Mouse (Mus musculus) lung, postnatal 4 days (tissue): Measurements from ENCODE around the gene Jrkl.

Source experiments
- DNase-seq, 2 experiments: peaks; one replicate each; pipeline ENCODE4 v3.0.0; 2021

The Jrkl gene

DNA sequence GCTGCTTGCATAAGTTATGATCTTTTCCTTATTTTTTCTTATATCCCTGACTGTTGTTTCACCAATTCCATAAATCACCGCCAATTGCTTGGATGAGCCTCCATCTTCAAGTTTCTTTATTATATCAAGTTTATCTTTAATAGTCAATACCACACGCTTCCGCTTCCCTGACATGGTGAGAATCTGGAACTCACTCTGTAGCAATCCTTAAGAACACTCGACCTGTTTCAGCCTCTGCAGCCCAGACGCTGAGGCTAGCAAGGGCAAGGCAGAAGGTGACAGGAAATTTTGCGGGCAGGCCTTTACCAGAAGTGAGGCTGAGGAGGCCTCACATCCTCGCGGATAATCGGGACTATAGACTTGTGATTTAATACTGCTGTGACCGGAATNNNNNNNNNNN lies at the start of gene Jrkl:
Jrkl (minus strand) TSS at position 349 of the 400 bp plus-strand sequence.
- peak; percentile 38 to 56 for DNase-seq

DNA sequence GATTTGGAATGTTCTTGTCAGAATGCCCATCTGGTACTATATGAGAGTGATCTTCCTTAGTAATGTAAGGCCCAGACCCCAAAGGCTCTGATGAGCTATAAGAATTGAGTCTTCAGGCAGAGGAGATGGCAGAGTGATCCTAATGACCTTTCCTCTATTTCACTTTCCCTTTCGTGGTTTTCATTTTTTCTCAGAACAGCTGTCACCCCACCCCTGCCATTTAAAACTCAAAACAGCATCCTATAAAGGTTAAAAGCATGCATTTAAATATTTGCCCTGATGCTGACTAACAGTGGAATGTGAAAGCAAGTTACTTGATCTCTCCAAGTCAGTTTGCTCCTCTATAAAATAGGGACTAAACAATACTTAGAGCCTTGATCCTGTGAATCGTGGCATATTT lies 41.9 kb upstream of the Jrkl start:
- no peak for DNase-seq

DNA sequence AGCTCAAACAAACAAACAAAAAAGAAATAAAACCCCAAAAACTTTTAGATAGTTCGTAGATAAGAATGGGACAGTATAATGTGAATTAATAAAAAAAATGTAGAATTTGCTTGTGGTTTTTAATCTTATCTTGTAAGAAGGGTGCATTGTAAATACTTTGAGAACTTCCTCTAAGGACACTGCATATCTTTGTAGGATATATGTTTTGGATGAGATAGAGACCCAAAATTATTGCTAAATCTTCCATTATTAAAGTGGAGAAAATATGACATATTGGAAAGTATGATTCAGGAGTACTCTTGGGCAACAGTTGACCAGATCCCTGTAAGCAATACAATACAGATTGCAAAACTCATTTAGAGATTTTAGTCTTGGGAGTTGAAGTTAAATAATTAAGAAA lies 27.6 kb upstream of the Jrkl start:
- no peak for DNase-seq

DNA sequence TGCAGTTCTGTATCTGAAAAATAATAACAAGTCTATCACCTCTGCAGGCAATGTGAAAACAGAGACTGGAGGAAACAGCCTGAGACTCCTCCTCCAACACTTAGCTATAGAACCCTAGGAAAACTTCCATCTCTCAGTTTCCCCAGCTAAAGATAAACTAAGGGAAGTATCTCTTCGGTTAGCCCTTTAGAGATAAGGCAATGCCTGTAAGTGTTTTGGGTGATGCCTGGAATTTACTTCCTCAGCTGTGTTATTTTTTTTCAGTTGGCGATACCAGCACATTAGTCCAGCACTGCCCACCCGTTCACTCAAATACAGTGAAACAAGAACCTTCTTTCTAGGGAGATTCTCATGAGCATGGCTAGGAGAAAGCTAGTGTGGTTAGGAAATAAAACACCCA lies 15.4 kb upstream of the Jrkl start:
- DNase-seq: no peak

DNA sequence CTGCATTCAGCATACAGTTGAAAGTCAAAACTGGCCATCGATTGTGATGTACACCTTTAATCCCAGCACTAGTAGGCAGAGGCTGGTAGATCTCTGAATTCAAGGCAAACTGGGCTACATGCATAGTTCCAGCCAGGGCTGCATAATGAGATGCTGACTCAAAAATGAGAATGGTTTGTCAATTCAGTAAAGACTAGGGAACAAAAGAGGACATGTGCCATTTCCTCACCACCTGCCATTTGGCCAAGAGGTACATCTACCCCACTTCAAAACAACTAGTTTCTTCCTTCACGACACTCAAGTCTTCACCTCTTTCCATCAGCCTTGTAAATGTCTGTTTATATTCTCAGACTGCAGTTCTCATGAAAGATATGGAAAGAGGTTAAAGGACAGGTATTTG lies 12.5 kb upstream of the Jrkl start:
- DNase-seq: no peak

DNA sequence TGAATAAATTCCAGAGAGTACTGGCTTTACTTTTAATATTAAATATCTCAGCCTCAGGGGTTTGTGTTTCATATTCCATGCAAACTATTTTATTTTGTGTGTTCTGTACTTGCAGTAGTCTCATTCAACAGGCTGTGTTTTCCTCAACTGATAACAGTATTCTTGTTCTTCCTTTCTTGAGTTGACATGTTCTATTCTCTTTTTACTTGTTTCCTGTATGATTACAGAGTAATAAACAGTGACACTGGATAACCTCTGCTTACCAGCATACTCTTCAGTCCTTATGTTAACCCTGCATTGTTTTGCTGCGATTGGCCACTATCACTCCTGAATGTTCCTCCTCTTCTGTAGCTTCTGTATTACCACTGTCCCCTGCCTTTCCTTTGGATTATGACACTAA lies 11.1 kb upstream of the Jrkl start:
- no peak for DNase-seq

DNA sequence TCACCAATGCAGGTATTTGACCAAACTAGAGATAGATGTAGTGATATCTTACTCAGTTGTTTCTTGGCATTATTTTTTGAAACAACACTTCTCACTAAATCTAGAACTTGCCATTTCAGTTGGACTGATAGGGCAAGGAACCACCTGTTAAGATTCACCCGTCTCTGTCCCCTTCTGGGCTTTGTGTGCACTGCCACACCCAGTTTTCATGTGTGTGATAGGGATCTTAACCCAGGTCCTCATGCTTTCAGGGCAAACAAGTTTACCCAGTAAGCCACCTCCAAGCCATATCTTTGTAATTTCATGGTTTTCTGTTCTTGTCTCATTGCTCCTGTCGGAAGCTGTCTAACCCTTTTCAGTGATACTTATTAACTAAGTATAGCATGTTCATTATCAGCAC lies 5.6 kb upstream of the Jrkl start:
- no peak for DNase-seq

DNA sequence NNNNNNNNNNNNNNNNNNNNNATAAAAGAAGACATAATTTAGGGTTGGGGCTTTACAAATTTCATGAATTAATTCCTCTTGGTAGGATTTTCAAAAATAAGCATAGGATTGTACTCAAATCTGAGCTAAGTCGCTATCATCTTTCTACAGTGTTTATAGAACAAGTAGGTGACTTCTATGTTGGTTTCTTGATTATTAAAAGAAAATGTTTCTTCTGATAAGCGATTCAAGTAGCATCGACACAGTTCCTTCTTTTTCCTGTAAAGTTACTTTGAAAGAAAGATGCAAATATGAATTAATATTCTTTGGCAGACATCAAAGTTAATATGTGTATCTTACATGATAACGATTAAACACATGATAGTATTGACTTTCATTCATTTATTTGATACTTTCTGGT lies 2.5 kb upstream of the Jrkl start:
- no peak for DNase-seq

DNA sequence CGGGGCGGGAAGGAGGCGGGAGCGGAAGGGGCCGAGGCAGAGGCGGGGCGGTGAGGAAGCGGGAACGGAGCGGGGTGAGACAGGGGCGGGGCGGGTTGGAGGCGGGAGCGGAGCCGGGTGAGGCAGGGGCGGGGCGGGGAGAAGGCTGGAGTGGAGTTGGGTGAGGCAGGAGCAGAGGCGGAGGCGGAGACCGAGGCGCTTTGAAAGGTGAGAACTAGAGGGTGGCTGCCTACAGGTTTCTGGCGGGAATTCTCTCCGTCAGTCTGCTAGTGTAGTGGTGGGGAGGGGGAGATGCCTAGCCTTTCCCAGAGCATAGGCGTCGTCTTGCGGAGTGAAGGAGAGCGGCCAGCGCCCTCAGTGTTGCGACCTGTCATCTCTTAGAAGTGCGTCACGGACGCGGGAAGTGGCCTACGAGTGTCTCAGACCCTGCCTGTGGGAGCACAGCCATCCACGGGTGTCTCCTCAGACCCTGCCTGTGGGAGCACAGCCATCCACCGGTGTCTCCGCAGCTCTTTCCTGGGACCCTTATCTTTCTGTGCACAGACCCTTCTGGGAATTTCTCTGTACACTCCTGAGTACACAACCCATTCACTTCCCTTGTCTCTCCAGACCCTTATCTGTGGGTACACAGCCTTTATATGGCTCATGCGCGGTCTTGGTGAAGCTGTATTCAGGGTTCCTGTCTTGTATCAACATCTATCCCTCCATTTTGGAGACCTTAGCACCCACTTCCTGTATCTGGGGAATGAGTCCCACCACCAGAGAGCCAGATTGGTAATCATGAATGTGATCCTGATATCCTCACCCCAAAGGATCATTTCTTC lies 1.4 kb upstream of the Jrkl start, which contains the start of gene Ccdc82:
Ccdc82 (plus strand) TSS at position 141 of the 824 bp plus-strand sequence.
- DNase-seq: peak; percentile 93 to 95

DNA sequence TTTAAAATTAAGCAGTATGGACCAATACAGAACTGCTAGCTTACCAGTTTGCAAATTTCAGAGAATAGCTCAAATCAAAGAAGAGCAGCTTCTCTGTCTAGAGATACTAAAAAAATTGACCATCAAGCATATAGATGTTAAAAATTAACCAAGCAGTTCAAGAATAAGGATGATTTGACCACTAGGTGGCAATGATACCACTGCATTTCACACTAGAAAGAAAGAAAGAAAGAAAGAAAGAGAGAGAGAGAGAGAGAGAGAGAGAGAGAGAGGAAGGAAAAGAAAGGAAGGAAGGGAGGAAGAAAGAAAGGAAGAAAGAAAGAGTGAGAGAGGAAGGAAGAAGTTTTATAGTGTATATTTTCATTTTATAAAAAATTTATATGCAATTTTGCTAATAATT lies 3.3 kb downstream of the Jrkl start:
- DNase-seq: no peak

DNA sequence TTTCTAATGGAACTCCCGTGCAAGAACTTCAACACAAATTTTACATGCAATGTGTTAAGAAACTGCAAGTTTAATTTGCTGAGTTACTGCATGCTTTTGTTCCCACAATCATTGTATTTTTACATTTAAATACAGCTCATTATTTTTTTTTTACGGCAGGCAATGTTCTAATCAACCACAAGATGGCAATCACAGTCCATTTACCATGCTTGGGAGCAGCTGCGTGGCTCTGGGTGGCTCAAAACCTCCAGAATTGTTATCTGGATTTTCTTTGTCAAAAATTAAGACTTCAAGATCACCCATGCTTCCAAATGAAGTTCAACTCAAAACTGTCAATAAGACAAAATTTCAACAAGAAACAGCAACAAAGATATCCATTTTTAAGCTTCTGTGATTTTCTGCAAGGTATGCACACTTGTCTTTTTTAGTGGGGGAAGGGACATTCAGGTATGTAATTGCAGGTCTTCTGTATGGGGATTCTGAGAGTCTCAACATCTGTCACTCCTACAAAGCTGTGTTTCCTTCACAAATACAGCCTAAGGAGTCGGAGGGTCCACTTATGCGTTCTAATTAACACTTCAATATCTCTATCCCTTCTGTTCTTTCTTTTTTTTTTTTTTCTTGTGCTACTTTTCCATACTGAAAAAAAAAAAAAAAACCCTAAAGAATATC lies 13.9 kb downstream of the Jrkl start:
- DNase-seq: peak in 1 of 2 experiments; percentile 22

DNA sequence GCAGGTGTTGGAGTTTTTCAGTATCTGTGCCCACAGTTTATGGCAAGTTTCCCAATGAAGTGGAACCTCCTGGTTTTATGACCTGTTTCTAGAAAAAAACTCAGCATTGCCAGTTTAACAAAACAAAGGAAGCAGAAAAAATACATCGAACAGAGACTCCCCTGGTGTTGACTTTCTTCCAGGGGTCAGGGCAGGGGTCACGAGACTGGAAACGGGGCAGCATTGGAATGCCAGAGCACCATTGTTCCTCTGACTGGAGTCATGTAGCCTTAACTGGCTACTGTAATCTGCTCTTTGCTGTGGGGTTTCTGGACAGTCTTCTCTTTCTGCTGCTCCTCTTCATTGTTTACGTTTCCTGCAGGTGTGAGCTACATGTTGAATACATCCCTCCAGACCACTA lies 15.1 kb downstream of the Jrkl start:
- DNase-seq: no peak

DNA sequence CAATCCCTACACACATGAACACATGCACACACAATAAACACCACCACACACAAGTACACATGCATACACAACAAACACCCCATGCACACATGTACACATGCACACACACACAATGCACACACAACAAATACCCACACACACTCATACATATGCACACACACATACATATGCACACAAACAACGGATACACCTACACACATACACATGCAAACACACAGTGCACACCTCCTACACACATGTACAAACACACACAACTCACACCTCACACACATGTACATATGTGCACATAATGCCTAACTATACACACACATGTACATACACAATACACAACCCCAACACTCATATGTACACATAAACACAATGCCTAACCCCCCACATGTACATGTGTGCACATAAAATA lies 19.8 kb downstream of the Jrkl start:
- no peak for DNase-seq

DNA sequence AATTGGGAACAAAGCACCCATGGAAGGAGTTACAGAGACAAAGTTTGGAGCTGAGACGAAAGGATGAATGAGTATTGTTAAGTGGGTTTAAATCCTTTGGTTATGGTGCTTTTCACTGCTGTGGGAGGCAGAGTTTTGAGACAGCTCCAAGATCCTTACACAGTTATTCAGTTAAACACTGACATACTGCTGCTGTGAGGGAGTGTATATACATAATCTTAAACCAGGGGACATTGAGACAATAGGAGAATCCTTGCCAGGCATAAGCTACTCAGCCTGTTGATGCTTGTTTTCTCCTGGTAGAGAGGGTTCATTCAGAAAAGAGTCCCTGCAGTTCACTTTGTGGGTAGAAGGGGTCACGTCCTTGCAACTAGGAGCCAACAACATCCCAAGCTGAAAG lies 39.3 kb downstream of the Jrkl start:
- no peak for DNase-seq

DNA sequence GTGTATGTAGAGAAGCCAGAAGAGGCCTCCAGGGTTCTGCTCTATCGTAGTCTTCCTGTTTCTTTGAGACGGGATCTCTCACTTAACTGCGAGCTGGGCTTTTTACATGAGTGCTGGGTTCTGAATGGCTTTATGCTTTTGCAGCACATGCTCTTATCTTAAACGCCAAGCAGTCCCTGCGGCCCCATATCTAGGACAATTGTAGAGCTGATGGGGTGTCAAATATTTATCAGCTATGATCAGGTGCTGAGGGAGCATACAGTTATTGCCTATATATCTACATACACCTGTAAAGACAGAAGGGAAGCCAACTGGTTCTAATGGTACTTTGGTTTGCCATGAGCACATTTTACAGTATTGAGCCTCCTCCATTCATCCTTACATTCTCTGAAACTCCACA lies 41.9 kb downstream of the Jrkl start:
- DNase-seq: no peak

DNA sequence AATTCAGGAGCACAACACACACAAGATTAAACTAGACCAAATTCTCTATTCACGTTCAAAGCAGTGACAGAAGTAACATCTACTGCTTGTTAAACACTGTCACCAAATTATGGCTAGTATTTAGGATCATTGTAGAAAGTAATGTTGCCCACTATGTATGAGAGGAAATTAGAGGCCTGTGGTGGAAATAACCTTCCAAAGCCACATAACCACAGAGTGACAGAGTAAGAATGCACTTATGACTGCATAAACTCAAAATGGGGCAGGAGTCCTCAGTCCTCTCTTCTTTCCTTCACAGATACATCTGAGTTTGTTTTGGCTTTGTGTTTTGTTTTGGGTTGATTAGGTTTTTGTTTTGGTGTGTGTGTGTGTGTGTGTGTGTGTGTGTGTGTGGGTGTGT lies 42.5 kb downstream of the Jrkl start:
- DNase-seq: no peak

DNA sequence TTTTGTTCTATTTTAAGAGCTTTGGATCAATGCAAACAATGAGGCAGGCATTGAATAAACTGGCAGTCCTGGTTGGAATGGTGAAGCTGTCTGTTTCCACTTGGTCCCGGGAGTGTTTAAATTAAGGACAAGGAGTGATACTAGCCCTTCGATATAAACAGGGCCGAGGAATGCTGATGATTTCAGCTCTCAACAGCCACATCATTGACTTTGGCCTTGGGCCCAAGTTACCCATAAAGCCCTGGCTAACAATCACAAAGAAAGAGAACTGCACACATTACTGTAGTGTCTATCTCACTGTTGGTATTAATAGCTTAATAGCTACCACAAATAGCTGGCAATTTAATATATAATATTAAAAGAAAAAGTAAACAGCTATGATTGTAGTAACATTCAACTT lies 45.5 kb downstream of the Jrkl start:
- DNase-seq: no peak

DNA sequence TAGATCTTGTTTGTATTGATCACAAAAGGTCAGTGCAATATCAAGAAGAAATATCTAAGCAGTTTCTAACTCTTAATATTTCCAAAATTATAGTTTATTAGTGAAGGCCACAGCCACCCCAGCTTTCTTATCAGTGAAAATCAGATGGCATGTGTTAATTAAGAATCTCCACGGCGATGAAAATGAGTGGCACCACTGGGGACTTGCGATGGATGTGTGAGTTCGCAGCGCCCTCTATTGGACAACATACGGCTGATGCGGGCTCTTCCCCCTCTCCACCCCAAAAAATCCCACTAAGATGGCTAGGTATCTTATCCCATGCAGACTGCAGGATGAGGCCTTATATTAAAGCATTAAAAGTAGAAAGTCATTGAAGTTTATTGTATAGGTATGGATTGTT lies 49.9 kb downstream of the Jrkl start:
- DNase-seq: no peak

DNA sequence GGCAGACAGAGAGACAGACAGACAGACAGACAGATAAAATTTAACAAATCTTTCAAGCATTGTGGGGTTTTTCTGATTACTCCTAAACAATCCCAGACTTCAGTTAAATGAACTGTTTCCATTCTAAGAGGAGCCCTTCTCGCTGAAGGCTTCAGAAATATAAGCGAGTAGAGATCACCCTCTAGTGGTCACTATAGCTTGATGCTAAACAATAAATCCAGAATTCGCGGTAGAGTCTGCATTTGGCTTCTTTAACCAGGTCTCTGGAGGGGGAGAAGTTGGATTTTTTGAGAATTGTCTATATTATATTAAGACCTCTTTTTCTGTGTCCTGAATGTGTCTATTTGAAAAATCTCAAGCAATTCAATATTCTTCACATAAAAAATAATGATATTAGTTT lies 50.4 kb downstream of the Jrkl start:
- no peak for DNase-seq

DNA sequence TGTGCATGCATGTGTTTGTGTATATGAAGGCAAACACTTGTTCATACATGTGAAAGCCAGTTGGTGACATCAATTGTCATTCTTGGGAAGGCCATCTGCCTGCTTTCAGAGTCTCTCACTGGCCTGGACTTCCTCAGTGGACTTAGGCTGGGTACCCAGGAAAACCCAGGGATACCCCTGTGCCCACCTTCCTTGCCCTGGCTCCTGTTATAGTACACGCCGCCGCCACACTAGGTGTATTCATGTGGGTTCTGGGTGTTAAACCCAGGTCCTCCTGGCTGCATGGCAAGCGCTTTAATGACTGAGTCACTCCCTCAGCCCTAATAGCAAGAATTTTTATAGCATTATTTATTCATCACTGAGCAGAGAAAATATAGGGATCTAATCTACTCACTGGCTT lies 51.0 kb downstream of the Jrkl start:
- DNase-seq: no peak
